In the genomic region with DNA sequence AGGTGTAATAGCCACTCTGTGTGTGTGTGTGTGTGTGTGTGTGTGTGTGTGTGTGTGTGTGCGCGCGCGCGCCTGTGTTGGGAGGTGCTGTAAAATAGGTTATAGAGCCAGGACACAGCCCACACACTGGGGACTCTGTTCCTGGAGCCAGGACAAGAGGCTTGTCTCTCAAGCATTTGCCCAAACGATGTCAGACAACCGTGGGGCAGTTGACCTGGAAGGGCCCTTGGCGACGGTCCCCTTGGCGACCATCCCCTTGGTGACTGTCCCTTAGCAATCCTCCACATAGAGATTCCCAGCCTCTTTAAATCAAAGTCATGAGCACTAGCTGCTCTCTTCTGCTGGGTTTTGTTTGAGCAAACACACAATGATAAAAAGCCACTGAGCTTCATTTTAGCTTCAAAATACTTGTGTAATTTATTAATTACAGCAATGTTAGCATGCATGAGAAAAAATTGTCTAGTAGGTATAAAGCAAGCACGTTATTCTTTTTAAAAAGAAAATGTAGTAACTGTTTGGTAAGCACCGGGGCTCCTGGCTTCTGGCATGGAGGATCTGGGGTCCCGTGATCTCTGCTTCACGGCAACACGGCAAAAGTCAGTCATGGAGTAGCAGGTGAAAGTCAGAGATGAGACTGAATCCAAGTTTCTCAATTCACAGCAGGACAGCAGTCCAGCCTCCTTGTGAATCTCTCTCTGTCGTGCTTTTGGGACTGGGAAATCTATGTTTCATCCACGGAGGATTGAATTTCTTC, we compare ENCODE assay signal across 11 mouse cellular contexts. TPM values are rescaled to one million over a fixed set of nuclear protein-coding genes. Genes with fewer than 3 reads are reported as not detected.
DNase-seq lines count a peak whose midpoint lies in the region; ATAC-seq and TF ChIP-seq lines count a peak whose summit lies in the region.
"Had no signal": no experiment of that assay in that cellular context is flagged by ENCODE, and none has a peak within 500 bp of the region (broad histone marks: within the 10 kb centered on the region; RNA-seq: fewer than 3 reads in every experiment).

No protein-coding gene starts in this region.

- peaks cover 3% of the 10 kb centered on the region; the same call in 1 of the 2 replicates for H3K4me1 ChIP-seq in forebrain, embryonic 14.5 days (ENCODE audit: control insufficient read depth, insufficient read depth, low read length)
- H3K4me1 ChIP-seq in midbrain, embryonic 13.5 days (replicated peaks): peaks cover 40% of the 10 kb centered on the region
- H3K4me1 ChIP-seq in heart, adult 2 months (ENCODE audit: control insufficient read depth, insufficient read depth, low read length): peaks cover 4% of the 10 kb centered on the region

- peak overlapping the region; percentile 81 for H3K4me2 ChIP-seq in forebrain, embryonic 14.5 days (ENCODE audit: low read length)
- H3K4me2 ChIP-seq in midbrain, embryonic 13.5 days (replicated peaks): peak overlapping the region; percentile 80

- TF ChIP-seq EP300 in heart, adult 2 months (IDR thresholded peaks at IDR 0.05; ENCODE audit: insufficient read depth, low read depth, low read length): no peak

- H3K79me2 ChIP-seq in heart, adult 2 months (replicated peaks; ENCODE audit: control insufficient read depth, insufficient read depth, low read length): no peaks in the 10 kb centered on the region

- WGBS in forebrain, embryonic 14.5 days: 48% methylated on average over 17 of the region's 17 CpGs
- WGBS in midbrain, embryonic 13.5 days: 11% methylated on average over 13 of the region's 17 CpGs
- 63% methylated on average over 17 of the region's 17 CpGs for WGBS in heart, adult 2 months

- peak; percentile 32 for DNase-seq in right cerebral cortex, postnatal 25 days
- DNase-seq in right cerebral cortex, adult 18-20 months: no peak
- peak; percentile 47 for DNase-seq in forebrain, embryonic 14.5 days (ENCODE audit: low spot score)
- DNase-seq in heart, adult 2 months: no peak
- DNase-seq in adrenal gland, postnatal 4 days (ENCODE audit: low spot score in 2 of 2): no peak
- DNase-seq in thymus, postnatal 36 days: no peak
- DNase-seq: thymus, postnatal 4 days had no signal

- peaks cover 6% of the 10 kb centered on the region; the same call in 1 of the 2 replicates for H3K9me3 ChIP-seq in forebrain, embryonic 14.5 days (replicated peaks; ENCODE audit: control insufficient read depth, low read length)
- H3K9me3 ChIP-seq in midbrain, embryonic 13.5 days: 0 out of 2 replicates have a peak, but pooled peaks cover 3% of the 10 kb centered on the region

- H3K9ac ChIP-seq in forebrain, embryonic 14.5 days (ENCODE audit: low read length): 0 out of 2 replicates have a peak overlapping the region, but pooled peaks have one; percentile 9
- H3K9ac ChIP-seq in midbrain, embryonic 13.5 days (replicated peaks): peak overlapping the region; percentile 84
- H3K9ac ChIP-seq in heart, adult 2 months (ENCODE audit: low read depth, low read length): no peak overlapping the region
- H3K9ac ChIP-seq: liver, embryonic 14.5 days had no signal

- intact Hi-C loops in heart, adult 2 months (cut with DNase I): loop anchor here (10.0 kb wide), 2 partner anchors 209 to 261 kb away; partner anchors contain the start of gene L3mbtl1

- no peaks in the 10 kb centered on the region for H3K36me3 ChIP-seq in forebrain, embryonic 14.5 days (ENCODE audit: control insufficient read depth, insufficient read depth, low read length)
- no peaks in the 10 kb centered on the region for H3K36me3 ChIP-seq in midbrain, embryonic 13.5 days
- H3K36me3 ChIP-seq in heart, adult 2 months (ENCODE audit: control insufficient read depth, insufficient read depth, low read length): no peaks in the 10 kb centered on the region

- TF ChIP-seq CTCF in heart, adult 2 months (IDR thresholded peaks at IDR 0.05): no peak

- no peak overlapping the region for H3K27ac ChIP-seq in forebrain, embryonic 14.5 days (ENCODE audit: low read depth, low read length)
- peak overlapping the region; percentile 79 for H3K27ac ChIP-seq in midbrain, embryonic 13.5 days
- H3K27ac ChIP-seq in heart, adult 2 months: no peak overlapping the region
- H3K27ac ChIP-seq: liver, embryonic 14.5 days had no signal

- ATAC-seq in forebrain, embryonic 14.5 days: no peak
- ATAC-seq in midbrain, embryonic 13.5 days: peak; percentile 19; the same call in 1 of the 2 replicates

- no peak for TF ChIP-seq POLR2A in heart, adult 2 months (IDR thresholded peaks at IDR 0.05; ENCODE audit: insufficient read depth, low read depth, low read length)

- peaks cover 3% of the 10 kb centered on the region; the same call in 1 of the 2 replicates for H3K27me3 ChIP-seq in forebrain, embryonic 14.5 days (replicated peaks; ENCODE audit: control insufficient read depth, insufficient read depth, low read length)
- peaks cover 10% of the 10 kb centered on the region; the same call in 1 of the 2 replicates for H3K27me3 ChIP-seq in midbrain, embryonic 13.5 days
- peaks cover 14% of the 10 kb centered on the region for H3K27me3 ChIP-seq in heart, adult 2 months (ENCODE audit: control insufficient read depth, insufficient read depth, low read length)

- H3K4me3 ChIP-seq in forebrain, embryonic 14.5 days (ENCODE audit: low read depth, low read length): 0 out of 2 replicates have a peak overlapping the region, but pooled peaks have one; percentile 55
- H3K4me3 ChIP-seq in midbrain, embryonic 13.5 days (replicated peaks): peak overlapping the region; percentile 70
- H3K4me3 ChIP-seq in heart, adult 2 months: no peak overlapping the region

RNA-seq across cellular contexts. Expression of gene Tox2, which starts 3.0 kb away (rescaled TPM):
- 16.5 and 19.2 TPM in 2 replicates for polyA plus RNA-seq in forebrain, embryonic 14.5 days (2014; fragmentation: Nextera tagmentation; extraction: Ambion mirVana)
- 38.8 and 44.2 TPM in 2 replicates for polyA plus RNA-seq in midbrain, embryonic 13.5 days (2015; fragmentation: Nextera tagmentation; extraction: Ambion mirVana)
- 1 to 10 TPM; 1.1 to 1.3 TPM for total RNA-seq in heart, adult 2 months (2021)
- polyA plus RNA-seq in heart, adult 2 months (2012; rRNA removed): 1.7 and 2.3 TPM in 2 replicates
- 1 to 10 TPM; 8.0 to 9.5 TPM for total RNA-seq in adrenal gland, postnatal 4 days (2021)
- total RNA-seq: hematopoietic stem cell, adult 5-6 weeks; MEL had no signal

Comparison
In these comparisons a context has a peak if more than half of its experiments do, and no peak if none do; other contexts are left out.
1. DNase-seq: peak in right cerebral cortex, postnatal 25 days (single experiment) and forebrain, embryonic 14.5 days (single experiment); none in right cerebral cortex, adult 18-20 months (single experiment), heart, adult 2 months (0 of 2), adrenal gland, postnatal 4 days (0 of 2) and thymus, postnatal 36 days (0 of 2).